Mouse (Mus musculus) forebrain, embryonic 11.5 days (tissue): ENCODE data around the gene Tnip3. TPM values are rescaled to one million over a fixed set of nuclear protein-coding genes. Genes with fewer than 3 reads are reported as not detected.

Experiments
- ATAC-seq: fragments of 200-750 bp; cut with Nextera tagmentation; replicated peaks from 2 replicates; pipeline ENCODE4 v1.8.0; 2017; ENCODE audit warnings: moderate TSS enrichment; ENCODE audit not compliant: low FRiP score
- DNase-seq: peaks from one replicate; pipeline ENCODE4 v3.0.0-alpha.2; 2017; ENCODE audit warnings: low spot score
- H3K27ac ChIP-seq: fragments of 300-500 bp; sonication (generic); 2 replicates; pipeline ENCODE4 v1.5.1; 2014; ENCODE audit warnings: low read depth, low read length
- H3K27me3 ChIP-seq: fragments of 300-500 bp; sonication (generic); 2 replicates; pipeline ENCODE4 v1.6.1; 2014; ENCODE audit warnings: mild to moderate bottlenecking, low read length, mixed read lengths; ENCODE audit not compliant: control insufficient read depth, insufficient read depth
- H3K36me3 ChIP-seq: fragments of 300-500 bp; sonication (generic); 2 replicates; pipeline ENCODE4 v1.6.1; 2014; ENCODE audit warnings: mild to moderate bottlenecking, low read length, moderate library complexity, mixed read lengths; ENCODE audit not compliant: control insufficient read depth, insufficient read depth
- H3K4me1 ChIP-seq: fragments of 300-500 bp; sonication (generic); replicated peaks from 2 replicates; pipeline ENCODE4 v1.6.1; 2014; ENCODE audit warnings: low read length, mixed read lengths; ENCODE audit not compliant: control insufficient read depth, insufficient read depth
- H3K4me2 ChIP-seq: fragments of 300-500 bp; sonication (generic); 2 replicates; pipeline ENCODE4 v1.6.1; 2014; ENCODE audit warnings: low read depth, mild to moderate bottlenecking, low read length, moderate library complexity, mixed read lengths; ENCODE audit not compliant: severe bottlenecking
- H3K4me3 ChIP-seq: fragments of 300-500 bp; sonication (generic); 2 replicates; pipeline ENCODE4 v1.5.1; 2014; ENCODE audit warnings: low read depth, low read length
- H3K9ac ChIP-seq: fragments of 300-500 bp; sonication (generic); 2 replicates; pipeline ENCODE4 v1.6.1; 2014; ENCODE audit warnings: low read length
- H3K9me3 ChIP-seq: fragments of 300-500 bp; sonication (generic); 2 replicates; pipeline ENCODE4 v1.6.1; 2016; ENCODE audit warnings: low read length, mixed read lengths; ENCODE audit not compliant: control insufficient read depth
- WGBS: fragments of 180-500 bp; shearing (Covaris S2); extraction: QIAGEN DNeasy Blood & Tissue Kit; methylation state at CpG from one replicate; pipeline ENCODE4 v1.1.7; 2014; 5-methylcytosine and 5-hydroxymethylcytosine counted together
- polyA plus RNA-seq: library from polyadenylated mRNA; unstranded; fragments of >200 nt; fragmentation: Nextera tagmentation; extraction: Ambion mirVana; gene quantifications from 2 replicates; pipeline ENCODE4 v1.2.1, GENCODE M21; 2014

The Tnip3 gene
- polyA plus RNA-seq, 1 experiment from 2014 or later = not detected

- Histone ChIP-seq H3K9me3 (no peaks in the 10 kb centered on the region), H3K27me3 (no peaks in the 10 kb centered on the region), H3K27ac (no peak overlapping the region), H3K36me3 (no peaks in the 10 kb centered on the region), H3K4me2 (no peak overlapping the region), H3K4me3 (no peak overlapping the region), H3K9ac (no peak overlapping the region), H3K4me1 (no peaks in the 10 kb centered on the region)
- 82% methylated on average over 3 of the region's 3 CpGs for WGBS
- ATAC-seq (no peak), DNase-seq (no peak)
These were observed 121.3 kb downstream of the Tnip3 start for GRCm38 (mm10) chr6:65646408-65646807.

- Histone ChIP-seq H3K36me3 (no peaks in the 10 kb centered on the region), H3K9me3 (no peaks in the 10 kb centered on the region), H3K9ac (no peak overlapping the region), H3K4me3 (no peak overlapping the region), H3K4me1 (no peaks in the 10 kb centered on the region), H3K27me3 (no peaks in the 10 kb centered on the region), H3K4me2 (no peak overlapping the region), H3K27ac (no peak overlapping the region)
- no peak for DNase-seq
- no peak for ATAC-seq
- WGBS = 88% methylated on average over 6 of the region's 6 CpGs
These were observed 122.6 kb downstream of the Tnip3 start for GRCm38 (mm10) chr6:65647731-65648130.

GRCm38 (mm10) chr6:65651376-65651775 lies 126.3 kb downstream of the Tnip3 start:
- DNase-seq = no peak
- WGBS = 47% methylated on average over 4 of the region's 4 CpGs
- Histone ChIP-seq H3K9me3 (no peaks in the 10 kb centered on the region), H3K27ac (no peak overlapping the region), H3K9ac (no peak overlapping the region), H3K4me2 (no peak overlapping the region), H3K4me1 (no peaks in the 10 kb centered on the region), H3K36me3 (no peaks in the 10 kb centered on the region), H3K27me3 (no peaks in the 10 kb centered on the region), H3K4me3 (no peak overlapping the region)
- ATAC-seq = no peak

GRCm38 (mm10) chr6:65661272-65661671 lies 136.2 kb downstream of the Tnip3 start:
- Histone ChIP-seq H3K4me3 (no peak overlapping the region), H3K27ac (no peak overlapping the region), H3K9ac (no peak overlapping the region), H3K27me3 (no peaks in the 10 kb centered on the region), H3K9me3 (no peaks in the 10 kb centered on the region), H3K36me3 (no peaks in the 10 kb centered on the region), H3K4me1 (no peaks in the 10 kb centered on the region), H3K4me2 (no peak overlapping the region)
- DNase-seq = no peak
- 88% methylated on average over 4 of the region's 4 CpGs for WGBS
- ATAC-seq = no peak

GRCm38 (mm10) chr6:65662050-65662449 lies 136.9 kb downstream of the Tnip3 start:
- WGBS = 73% methylated on average over 2 of the region's 2 CpGs
- H3K4me1 ChIP-seq = no peaks in the 10 kb centered on the region
- H3K4me3 ChIP-seq = no peak overlapping the region
- H3K27ac ChIP-seq = no peak overlapping the region
- no peak for ATAC-seq
- no peak overlapping the region for H3K4me2 ChIP-seq
- no peak for DNase-seq
- no peak overlapping the region for H3K9ac ChIP-seq
- H3K36me3 ChIP-seq = no peaks in the 10 kb centered on the region
- H3K9me3 ChIP-seq = no peaks in the 10 kb centered on the region
- H3K27me3 ChIP-seq = no peaks in the 10 kb centered on the region

- Histone ChIP-seq H3K4me3 (no peak overlapping the region), H3K4me1 (no peaks in the 10 kb centered on the region), H3K27me3 (no peaks in the 10 kb centered on the region), H3K36me3 (no peaks in the 10 kb centered on the region), H3K9ac (no peak overlapping the region), H3K4me2 (no peak overlapping the region), H3K27ac (no peak overlapping the region), H3K9me3 (no peaks in the 10 kb centered on the region)
- no peak for ATAC-seq
- no peak for DNase-seq
- WGBS = 78% methylated on average over 6 of the region's 6 CpGs
These were observed 138.9 kb downstream of the Tnip3 start for GRCm38 (mm10) chr6:65663990-65664389.

- 82% methylated on average over 3 of the region's 3 CpGs for WGBS
- no peak overlapping the region for H3K27ac ChIP-seq
- no peaks in the 10 kb centered on the region for H3K36me3 ChIP-seq
- DNase-seq (no peak), ATAC-seq (no peak)
- H3K9me3 ChIP-seq = no peaks in the 10 kb centered on the region
- H3K9ac ChIP-seq = no peak overlapping the region
- no peak overlapping the region for H3K4me2 ChIP-seq
- H3K4me3 ChIP-seq = no peak overlapping the region
- no peaks in the 10 kb centered on the region; the same call in 1 of the 2 replicates for H3K4me1 ChIP-seq
- H3K27me3 ChIP-seq = peaks cover 2% of the 10 kb centered on the region; the same call in 1 of the 2 replicates
These were observed 141.2 kb downstream of the Tnip3 start for GRCm38 (mm10) chr6:65666295-65666694.

- Histone ChIP-seq H3K27ac (no peak overlapping the region), H3K4me1 (peaks cover 2% of the 10 kb centered on the region; the same call in 1 of the 2 replicates), H3K4me2 (no peak overlapping the region), H3K36me3 (no peaks in the 10 kb centered on the region), H3K9me3 (no peaks in the 10 kb centered on the region), H3K9ac (no peak overlapping the region), H3K27me3 (peaks cover 2% of the 10 kb centered on the region; the same call in 1 of the 2 replicates), H3K4me3 (no peak overlapping the region)
- 39% methylated on average over 2 of the region's 2 CpGs for WGBS
- ATAC-seq = no peak
- DNase-seq = no peak
These were observed 144.9 kb downstream of the Tnip3 start for GRCm38 (mm10) chr6:65669971-65670370.

- Histone ChIP-seq H3K36me3 (no peaks in the 10 kb centered on the region), H3K27me3 (peaks cover 2% of the 10 kb centered on the region; the same call in 1 of the 2 replicates), H3K4me1 (peaks cover 2% of the 10 kb centered on the region; the same call in 1 of the 2 replicates), H3K9ac (peak overlapping the region; percentile 60), H3K4me2 (peak overlapping the region; percentile 66), H3K9me3 (no peaks in the 10 kb centered on the region), H3K4me3 (peak overlapping the region; percentile 59), H3K27ac (no peak overlapping the region)
- ATAC-seq (peak; percentile 63; the same call in 1 of the 2 replicates), DNase-seq (no peak)
- WGBS = under 1% methylated on average over 21 of the region's 21 CpGs
These were observed 145.9 kb downstream of the Tnip3 start for GRCm38 (mm10) chr6:65670981-65671411.
